Mouse (Mus musculus): Measurements from ENCODE around the gene Gm45902. TPM values are rescaled to one million over a fixed set of nuclear protein-coding genes. Genes with fewer than 3 reads are reported as not detected.

Gene Gm45902
- total RNA-seq (2012; rRNA removed) = 8.2 and 10.2 TPM in 2 replicates

DNA sequence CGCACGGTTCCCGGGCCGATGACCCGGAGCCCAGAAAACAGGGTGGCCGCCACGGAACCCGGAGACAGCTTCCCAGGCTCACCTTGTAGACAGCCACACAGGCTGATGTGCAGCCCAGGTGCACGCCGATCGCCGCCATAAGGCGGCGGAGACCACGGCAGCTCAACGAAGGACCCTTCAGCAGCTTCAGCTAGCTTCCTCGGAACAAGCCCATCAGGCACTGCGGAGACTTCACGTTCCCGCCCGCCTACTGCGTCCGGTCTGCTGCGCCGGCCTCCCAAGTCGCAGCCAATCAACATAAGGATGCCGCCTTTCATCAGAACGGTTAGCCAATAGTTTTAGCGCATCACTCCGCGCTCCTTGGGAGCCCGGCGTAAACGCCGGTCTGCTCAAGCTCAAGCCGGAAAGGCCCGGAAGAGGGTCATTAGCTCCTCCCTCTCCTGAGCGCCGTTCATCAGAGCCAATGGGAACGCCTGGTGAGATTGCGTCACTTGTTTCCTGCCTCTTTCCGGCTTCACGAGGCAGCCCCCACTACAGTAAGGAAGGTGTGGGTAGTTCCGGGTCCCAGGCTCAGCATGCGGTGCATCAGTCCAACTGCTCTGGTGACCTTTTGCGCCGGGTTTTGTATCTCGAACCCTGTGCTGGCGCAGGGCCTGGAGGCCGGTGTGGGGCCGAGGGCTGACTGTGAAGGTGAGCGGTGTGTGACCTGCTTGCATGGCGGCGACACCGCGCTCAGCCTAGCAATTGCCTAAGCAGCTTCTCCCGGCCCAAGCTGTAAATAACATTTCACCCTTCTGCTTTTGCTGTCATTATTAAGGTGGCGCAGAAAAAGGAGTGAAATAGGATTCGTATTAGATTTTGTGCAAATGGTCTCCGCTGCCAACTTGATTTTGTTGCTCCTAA is at the start of gene Gm45902, which contains the start of the genes Hspa14 and Cdnf:
Gene Gm45902, minus strand, starts transcription at position 239 of the 903 bp plus-strand sequence.
Gene Hspa14, minus strand, starts transcription at position 263 of the 903 bp plus-strand sequence.
Gene Cdnf, plus strand, starts transcription at position 479 of the 903 bp plus-strand sequence.
- Histone ChIP-seq H3K27ac (ENCODE audit: insufficient read depth, low read depth, low read length, poor library complexity, severe bottlenecking) (peak within 1 kb of the TSS; percentile 62), H3K9ac (ENCODE audit: insufficient read depth, low read depth, low read length, poor library complexity, severe bottlenecking) (peak within 1 kb of the TSS; percentile 90), H3K4me3 (ENCODE audit: insufficient read depth in 1 of 2, low read depth in 1 of 2, low read length in 2 of 2, poor library complexity in 1 of 2, severe bottlenecking in 1 of 2) (peak within 1 kb of the TSS; percentile 85 to 96), H3K4me1 (ENCODE audit: control insufficient read depth in 2 of 2, insufficient read depth in 2 of 2, low read length in 2 of 2, poor library complexity in 1 of 2) (peaks cover 2 to 4% of the 10 kb centered on the region in 2 experiments; a peak in 1 of 4 replicates), H3K36me3 (ENCODE audit: control insufficient read depth, insufficient read depth, low read length, poor library complexity, severe bottlenecking) (peaks cover 18% of the 10 kb centered on the region), H3K9me3 (ENCODE audit: control insufficient read depth, insufficient read depth, low read depth, low read length) (no peaks in the 10 kb centered on the region)
- TF ChIP-seq ZC3H11A (IDR thresholded peaks at IDR 0.05; ENCODE audit: borderline replicate concordance, low read depth, low read length) (no peak), CHD2 (IDR thresholded peaks at IDR 0.05; ENCODE audit: low read depth, low read length) (peak; percentile 75; the same call in 1 of the 2 replicates), MAFK (IDR thresholded peaks at IDR 0.05; ENCODE audit: insufficient read depth, low read depth, low read length) (no peak), ZNF384 (IDR thresholded peaks at IDR 0.05; ENCODE audit: low read depth, low read length) (no peak), HCFC1 (IDR thresholded peaks at IDR 0.05; ENCODE audit: borderline replicate concordance, insufficient read depth, low read length) (0 out of 2 replicates have a peak, but pooled peaks have one; percentile 12)
- peak; percentile 97 for DNase-seq (ENCODE audit: low read depth, low spot score)
- in situ Hi-C loops (cut with MboI; ENCODE audit: low sequenced_read_pairs in 2 of 2, unreplicated experiment in 2 of 2) = no loop called here

DNA sequence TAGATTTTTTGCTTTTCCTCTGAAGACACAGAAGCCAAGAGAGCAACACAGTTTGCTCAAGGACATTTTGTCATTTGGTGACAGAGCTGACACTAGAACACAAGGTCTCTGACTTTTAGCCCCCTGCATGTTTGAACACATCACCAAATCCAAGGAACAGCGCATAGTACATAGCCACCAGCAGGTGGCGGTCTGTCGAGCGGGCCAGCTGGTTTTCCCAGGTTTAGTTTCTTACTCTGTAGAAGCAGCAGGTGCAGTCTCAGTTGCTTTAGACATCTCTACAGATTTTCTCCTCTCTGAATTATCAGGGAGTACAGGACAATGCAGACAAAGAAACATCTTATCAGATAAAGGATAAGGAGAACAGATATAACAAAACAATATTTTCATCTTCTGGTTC is 34.0 kb upstream of the Gm45902 start:
- in situ Hi-C loops (cut with MboI; ENCODE audit: low sequenced_read_pairs in 2 of 2, unreplicated experiment in 2 of 2) = no loop called here
- Histone ChIP-seq H3K9ac (ENCODE audit: insufficient read depth, low read depth, low read length, poor library complexity, severe bottlenecking) (no peak overlapping the region), H3K36me3 (ENCODE audit: control insufficient read depth, insufficient read depth, low read length, poor library complexity, severe bottlenecking) (no peaks in the 10 kb centered on the region), H3K4me3 (ENCODE audit: insufficient read depth in 1 of 2, low read depth in 1 of 2, low read length in 2 of 2, poor library complexity in 1 of 2, severe bottlenecking in 1 of 2) (no peak overlapping the region), H3K9me3 (ENCODE audit: control insufficient read depth, insufficient read depth, low read depth, low read length) (no peaks in the 10 kb centered on the region), H3K27ac (ENCODE audit: insufficient read depth, low read depth, low read length, poor library complexity, severe bottlenecking) (no peak overlapping the region), H3K4me1 (ENCODE audit: control insufficient read depth in 2 of 2, insufficient read depth in 2 of 2, low read length in 2 of 2, poor library complexity in 1 of 2) (no peaks in the 10 kb centered on the region)
- DNase-seq (ENCODE audit: low read depth, low spot score) = peak; percentile 49
- TF ChIP-seq MAFK (IDR thresholded peaks at IDR 0.05; ENCODE audit: insufficient read depth, low read depth, low read length) (no peak), CHD2 (IDR thresholded peaks at IDR 0.05; ENCODE audit: low read depth, low read length) (no peak), HCFC1 (IDR thresholded peaks at IDR 0.05; ENCODE audit: borderline replicate concordance, insufficient read depth, low read length) (no peak), ZC3H11A (IDR thresholded peaks at IDR 0.05; ENCODE audit: borderline replicate concordance, low read depth, low read length) (peak; percentile 63; the same call in 1 of the 2 replicates), ZNF384 (IDR thresholded peaks at IDR 0.05; ENCODE audit: low read depth, low read length) (no peak)

DNA sequence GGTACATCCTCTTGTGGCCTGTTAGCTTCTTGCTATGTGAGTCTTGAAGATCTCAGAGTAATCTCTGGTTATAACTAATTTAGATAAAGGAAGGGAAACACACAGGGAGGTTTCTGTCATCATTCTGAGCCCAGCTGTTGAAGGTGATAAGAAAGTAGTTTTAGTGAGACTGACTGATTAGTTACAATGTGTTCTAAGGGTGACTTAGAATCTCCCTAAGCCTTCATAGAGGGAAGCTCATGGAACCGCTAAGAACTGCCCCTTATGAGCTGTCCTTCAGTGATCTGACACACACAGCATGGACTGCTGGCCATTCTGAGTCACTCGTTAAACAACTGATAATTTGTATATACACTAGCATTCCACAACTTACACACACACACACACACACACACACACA is 33.5 kb upstream of the Gm45902 start:
- H3K36me3 ChIP-seq (ENCODE audit: control insufficient read depth, insufficient read depth, low read length, poor library complexity, severe bottlenecking) = no peaks in the 10 kb centered on the region
- no peaks in the 10 kb centered on the region for H3K9me3 ChIP-seq (ENCODE audit: control insufficient read depth, insufficient read depth, low read depth, low read length)
- no peak for TF ChIP-seq ZC3H11A (IDR thresholded peaks at IDR 0.05; ENCODE audit: borderline replicate concordance, low read depth, low read length)
- no peak for TF ChIP-seq ZNF384 (IDR thresholded peaks at IDR 0.05; ENCODE audit: low read depth, low read length)
- TF ChIP-seq CHD2 (IDR thresholded peaks at IDR 0.05; ENCODE audit: low read depth, low read length) = no peak
- no peak for TF ChIP-seq MAFK (IDR thresholded peaks at IDR 0.05; ENCODE audit: insufficient read depth, low read depth, low read length)
- TF ChIP-seq HCFC1 (IDR thresholded peaks at IDR 0.05; ENCODE audit: borderline replicate concordance, insufficient read depth, low read length) = no peak
- DNase-seq (ENCODE audit: low read depth, low spot score) = no peak
- in situ Hi-C loops (cut with MboI; ENCODE audit: low sequenced_read_pairs in 2 of 2, unreplicated experiment in 2 of 2) = no loop called here
- no peak overlapping the region for H3K27ac ChIP-seq (ENCODE audit: insufficient read depth, low read depth, low read length, poor library complexity, severe bottlenecking)
- H3K4me1 ChIP-seq (ENCODE audit: control insufficient read depth in 2 of 2, insufficient read depth in 2 of 2, low read length in 2 of 2, poor library complexity in 1 of 2) = no peaks in the 10 kb centered on the region
- no peak overlapping the region for H3K4me3 ChIP-seq (ENCODE audit: insufficient read depth in 1 of 2, low read depth in 1 of 2, low read length in 2 of 2, poor library complexity in 1 of 2, severe bottlenecking in 1 of 2)
- H3K9ac ChIP-seq (ENCODE audit: insufficient read depth, low read depth, low read length, poor library complexity, severe bottlenecking) = no peak overlapping the region

DNA sequence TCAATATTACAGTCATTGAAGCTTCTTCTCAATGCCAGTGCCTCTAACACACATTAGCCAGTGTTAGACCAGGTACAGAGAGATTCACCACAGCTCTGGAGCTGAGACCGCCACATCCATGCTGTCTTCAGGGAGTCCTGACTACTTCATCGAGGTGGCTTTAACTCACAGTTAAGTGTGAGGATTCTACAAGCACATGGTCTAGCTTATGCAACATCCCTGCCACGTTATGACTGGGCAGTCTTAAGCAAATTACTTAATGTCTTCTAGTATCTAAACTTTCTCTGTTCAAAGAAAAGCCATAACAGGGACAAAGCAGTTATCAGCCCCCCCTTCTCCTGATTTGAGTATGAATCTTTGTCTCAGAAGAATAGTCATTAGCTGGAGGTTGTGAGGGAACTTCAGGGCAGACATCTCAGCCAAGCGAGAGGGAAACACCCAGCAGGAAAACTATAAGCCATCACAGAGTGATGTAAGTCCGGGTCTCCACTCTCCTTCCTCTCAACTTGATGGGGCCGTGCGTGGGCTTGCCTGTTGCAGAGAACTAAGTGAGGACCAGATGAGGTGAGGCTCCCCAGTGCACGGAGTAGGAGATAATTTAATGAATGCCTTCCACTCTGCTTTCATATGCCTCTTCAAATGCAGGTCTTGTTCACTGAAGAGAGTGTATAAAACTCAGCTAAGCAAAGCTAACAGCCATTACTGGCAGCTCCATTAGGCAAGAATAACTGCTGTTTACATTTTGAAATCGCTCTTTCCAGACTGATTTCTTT is 28.9 kb upstream of the Gm45902 start:
- TF ChIP-seq ZC3H11A (IDR thresholded peaks at IDR 0.05; ENCODE audit: borderline replicate concordance, low read depth, low read length) = no peak
- no peak for TF ChIP-seq MAFK (IDR thresholded peaks at IDR 0.05; ENCODE audit: insufficient read depth, low read depth, low read length)
- TF ChIP-seq CHD2 (IDR thresholded peaks at IDR 0.05; ENCODE audit: low read depth, low read length) = no peak
- TF ChIP-seq ZNF384 (IDR thresholded peaks at IDR 0.05; ENCODE audit: low read depth, low read length) = no peak
- TF ChIP-seq HCFC1 (IDR thresholded peaks at IDR 0.05; ENCODE audit: borderline replicate concordance, insufficient read depth, low read length) = no peak
- Histone ChIP-seq H3K9ac (ENCODE audit: insufficient read depth, low read depth, low read length, poor library complexity, severe bottlenecking) (no peak overlapping the region), H3K4me3 (ENCODE audit: insufficient read depth in 1 of 2, low read depth in 1 of 2, low read length in 2 of 2, poor library complexity in 1 of 2, severe bottlenecking in 1 of 2) (no peak overlapping the region), H3K4me1 (ENCODE audit: control insufficient read depth in 2 of 2, insufficient read depth in 2 of 2, low read length in 2 of 2, poor library complexity in 1 of 2) (no peaks in the 10 kb centered on the region), H3K27ac (ENCODE audit: insufficient read depth, low read depth, low read length, poor library complexity, severe bottlenecking) (no peak overlapping the region), H3K36me3 (ENCODE audit: control insufficient read depth, insufficient read depth, low read length, poor library complexity, severe bottlenecking) (no peaks in the 10 kb centered on the region), H3K9me3 (ENCODE audit: control insufficient read depth, insufficient read depth, low read depth, low read length) (no peaks in the 10 kb centered on the region)
- DNase-seq (ENCODE audit: low read depth, low spot score) = no peak
- in situ Hi-C loops (cut with MboI; ENCODE audit: low sequenced_read_pairs in 2 of 2, unreplicated experiment in 2 of 2) = no loop called here
